Mouse (Mus musculus) 416B (cell line): ENCODE data around the gene Pnmt.

Source experiments
- DNase-seq: peaks from one replicate; pipeline ENCODE4 v3.0.0; 2011; ENCODE audit warnings: low read depth

The Pnmt gene

DNA sequence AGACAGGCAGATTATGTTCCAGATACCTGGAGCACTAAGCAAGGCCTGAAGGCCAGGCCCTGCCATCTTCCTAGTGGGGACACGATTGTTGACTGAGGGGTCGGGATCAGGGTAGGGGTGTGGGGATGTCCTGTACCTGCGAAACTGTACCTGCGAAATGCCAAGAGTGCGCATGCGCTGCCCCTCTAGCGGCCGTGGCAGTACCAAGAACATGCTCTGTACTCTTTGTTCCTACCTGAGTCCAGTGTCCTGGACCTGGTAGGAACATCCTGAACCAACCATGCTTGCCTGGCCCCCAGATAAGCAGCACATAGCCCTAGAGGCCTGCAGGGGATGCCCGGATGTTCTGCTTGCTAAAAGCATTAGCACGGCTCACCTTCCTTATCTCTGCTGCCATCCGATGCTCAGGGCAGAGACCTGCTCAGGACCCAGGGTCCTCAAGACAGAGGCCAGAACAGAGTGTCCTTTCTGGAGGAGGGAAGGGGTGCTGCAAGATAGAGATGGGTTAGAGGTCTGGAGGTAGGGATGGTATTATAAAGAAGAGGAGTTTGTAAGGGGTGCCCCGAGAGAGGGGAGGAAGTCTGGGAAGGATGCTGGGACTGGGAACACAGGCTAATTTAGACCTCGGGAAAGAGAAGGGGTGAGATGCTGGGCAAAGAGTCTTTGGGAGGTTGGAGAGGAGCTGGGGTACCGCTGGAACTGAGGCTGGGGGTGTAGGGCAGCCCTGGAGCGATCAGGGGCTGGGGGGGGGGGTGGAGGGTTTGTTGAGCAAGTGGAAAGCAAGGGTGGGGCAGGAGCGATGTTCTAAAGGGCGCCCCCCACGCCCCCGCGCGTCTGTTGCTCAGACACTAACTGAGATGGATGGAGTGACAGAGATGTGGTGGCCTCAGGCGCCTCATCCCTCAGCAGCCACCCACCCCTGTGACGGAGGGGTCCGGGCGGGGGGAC, at the start of gene Pnmt:
Pnmt (plus strand) TSS at position 813 of the 948 bp plus-strand sequence.
- DNase-seq = no peak

- no peak for DNase-seq
These were observed 47.7 kb upstream of the Pnmt start for GRCm38 (mm10) chr11:98338507-98338961.

DNA sequence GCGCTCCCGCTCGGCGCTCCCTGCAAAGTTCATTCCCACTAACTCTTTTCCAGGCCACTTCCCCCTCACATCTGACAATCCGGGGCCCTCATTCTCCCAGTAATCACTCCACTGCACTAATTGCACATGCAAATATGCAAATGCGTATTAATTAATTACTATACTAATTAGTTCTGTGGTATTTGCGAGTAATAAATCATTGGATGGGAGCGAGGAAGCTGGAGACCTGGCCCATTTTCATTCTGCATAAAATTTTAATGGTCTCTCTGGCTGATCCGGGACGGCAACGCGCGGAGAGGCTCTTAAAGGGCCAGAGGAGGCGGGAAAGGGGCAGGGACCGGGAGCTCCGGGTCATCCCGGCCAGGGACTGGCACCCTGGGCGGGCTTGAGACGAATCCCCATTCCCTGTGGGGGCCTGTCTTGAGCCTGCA, 47.2 kb upstream of the Pnmt start:
- DNase-seq = no peak

DNA sequence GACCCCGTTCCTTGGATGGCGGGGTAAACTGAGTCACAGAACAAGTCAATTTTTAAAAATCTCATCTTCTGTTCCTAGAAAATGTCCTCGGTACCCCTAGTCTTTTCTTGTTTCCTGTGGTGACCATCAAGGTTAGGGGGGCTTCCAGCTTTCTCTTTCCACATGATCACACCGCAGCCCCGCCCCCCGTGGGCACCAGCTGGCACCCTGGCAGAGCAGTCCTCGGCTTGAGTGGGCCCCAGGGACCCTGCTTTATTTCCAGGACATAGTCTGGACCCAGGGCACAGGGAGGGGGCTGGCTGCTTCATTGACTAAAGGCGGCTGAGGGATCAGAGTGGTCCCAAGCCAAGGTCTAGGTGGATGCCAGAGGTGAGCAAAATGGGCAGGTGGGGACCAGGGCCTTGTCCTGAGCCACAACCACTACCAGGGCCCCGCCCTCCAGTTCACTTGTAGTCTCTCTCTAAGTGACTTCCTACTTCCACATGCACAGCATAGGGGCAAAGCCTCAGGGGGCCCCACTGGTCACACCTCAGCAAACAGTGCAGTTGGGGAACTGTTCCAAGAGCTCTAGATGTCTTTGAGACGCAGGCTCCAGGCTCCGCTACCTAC, 46.5 kb upstream of the Pnmt start:
- DNase-seq = no peak

GRCm38 (mm10) chr11:98340597-98340996, 45.7 kb upstream of the Pnmt start:
- no peak for DNase-seq

DNA sequence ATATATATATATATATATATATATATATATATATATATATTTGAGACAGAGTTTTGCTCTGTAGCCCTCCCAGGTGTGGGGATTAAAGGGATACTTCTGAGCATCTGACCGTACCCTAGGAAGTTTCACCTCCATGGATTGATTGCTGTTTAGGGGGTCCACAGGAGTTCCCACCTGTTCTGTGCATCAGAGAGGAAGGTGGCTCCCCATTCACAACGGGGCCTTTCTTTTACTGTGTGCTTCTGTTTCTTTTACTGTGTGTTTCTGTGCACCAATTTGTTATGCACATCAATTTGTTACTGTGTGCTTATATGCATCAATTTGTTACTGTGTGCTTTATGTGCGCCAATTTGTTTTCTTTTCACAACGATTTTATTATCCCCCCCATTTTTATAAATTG, 45.1 kb upstream of the Pnmt start:
- DNase-seq = no peak

- peak; percentile 86 for DNase-seq
These were observed 44.0 kb upstream of the Pnmt start for GRCm38 (mm10) chr11:98342000-98342945.

DNA sequence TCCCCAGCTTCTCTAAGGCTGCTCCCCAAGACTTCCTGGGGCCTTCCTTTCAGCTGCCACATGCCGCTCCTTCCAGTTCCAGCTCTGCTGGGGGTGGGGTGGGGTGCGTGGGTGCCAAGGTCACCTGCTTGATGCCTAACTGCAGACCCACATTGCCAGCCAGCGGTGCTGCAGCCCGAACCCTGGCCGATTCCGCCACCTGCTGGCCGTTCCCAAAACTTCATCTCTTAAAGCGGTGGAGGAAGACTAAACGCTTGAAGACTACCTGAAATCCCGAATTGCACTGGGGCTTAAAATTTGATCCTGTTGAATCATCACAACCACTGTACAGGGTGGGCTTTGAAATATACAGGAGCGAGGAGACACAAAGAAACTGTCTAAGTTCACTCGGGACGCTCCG, 41.0 kb upstream of the Pnmt start:
- DNase-seq = peak; percentile 66

DNA sequence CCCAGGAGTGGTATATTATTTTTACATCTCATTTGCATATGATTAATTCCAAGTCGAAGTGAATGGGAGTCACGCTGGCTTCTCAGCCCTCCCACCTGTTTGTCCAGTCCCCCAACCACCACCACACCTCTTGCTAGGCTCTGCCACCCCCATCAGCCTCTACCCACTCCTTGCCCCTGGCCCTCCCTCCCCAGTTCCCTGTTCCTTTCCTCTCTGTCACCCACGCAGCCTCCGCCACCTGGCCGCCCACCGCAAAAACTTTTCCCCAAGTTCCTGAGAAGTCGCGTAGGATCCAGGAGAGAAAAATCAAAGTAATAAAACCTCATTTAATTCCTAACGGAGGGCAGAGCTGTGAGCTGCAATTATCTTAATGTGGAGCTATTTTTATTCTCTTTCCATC, 40.1 kb upstream of the Pnmt start:
- no peak for DNase-seq

GRCm38 (mm10) chr11:98347385-98348082, 38.7 kb upstream of the Pnmt start:
- no peak for DNase-seq

DNA sequence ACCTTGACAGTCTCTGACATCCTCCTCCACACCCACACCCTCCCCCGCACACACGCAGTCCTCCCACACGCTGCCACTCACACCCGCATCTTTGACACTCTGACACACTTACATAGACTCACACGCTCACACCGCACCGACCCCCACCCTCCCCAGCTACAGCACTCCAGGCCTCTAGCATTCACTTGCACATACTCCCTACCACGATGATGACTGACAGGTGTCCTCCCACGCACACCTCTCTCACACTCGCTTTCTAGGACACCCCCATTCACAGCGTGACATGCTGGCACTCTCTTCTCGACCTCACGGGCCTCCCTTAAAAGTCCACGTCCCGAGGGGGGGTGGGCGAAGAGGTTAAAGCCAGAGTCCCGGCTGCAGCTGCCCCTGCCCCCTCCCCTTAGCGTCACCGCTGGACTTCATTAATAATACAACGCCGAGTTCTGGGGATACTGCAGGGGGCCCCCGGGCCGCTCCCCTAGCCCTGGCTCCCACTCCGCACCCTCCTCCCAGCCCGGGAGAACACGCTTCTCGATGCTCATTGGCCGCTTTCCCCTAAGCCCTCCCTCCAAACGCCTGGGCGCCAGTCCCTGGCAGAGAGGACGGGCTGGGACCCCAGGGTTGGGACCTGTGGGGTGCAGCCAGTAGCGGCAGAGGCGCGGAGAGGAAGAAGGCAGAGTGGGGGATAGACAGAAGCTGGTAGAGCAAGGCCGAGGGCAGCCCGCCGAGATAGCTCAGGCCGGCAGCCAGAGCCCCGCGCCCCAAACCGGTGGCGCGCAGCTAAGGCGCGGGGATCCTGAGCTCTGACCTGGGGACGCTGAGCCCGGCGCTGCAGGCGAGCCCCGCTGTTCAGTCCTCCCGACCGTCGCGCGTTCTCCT, 37.9 kb upstream of the Pnmt start, which contains the start of gene Ppp1r1b:
Ppp1r1b (plus strand) TSS at position 322 of the 879 bp plus-strand sequence.
- DNase-seq = no peak

DNA sequence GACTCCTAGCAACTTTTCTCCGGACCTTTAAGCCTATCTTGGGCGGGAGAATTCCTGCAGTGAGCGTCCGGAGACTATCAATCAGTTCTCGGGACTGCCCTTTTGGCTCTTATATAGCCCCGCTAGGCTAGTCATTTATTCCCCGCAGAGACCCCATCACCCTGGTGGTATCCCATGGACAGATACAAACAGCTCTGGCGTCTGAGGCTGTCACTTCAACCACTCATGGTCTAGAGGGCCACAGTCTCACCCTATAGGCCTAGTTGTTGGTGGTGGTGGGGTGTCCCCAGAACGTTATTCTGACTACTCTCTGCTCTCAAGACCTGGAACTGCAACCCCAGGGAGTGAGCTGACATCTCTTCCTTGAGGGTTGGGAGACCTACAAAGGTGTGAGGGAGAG, 36.9 kb upstream of the Pnmt start:
- no peak for DNase-seq

GRCm38 (mm10) chr11:98352272-98352990, 33.8 kb upstream of the Pnmt start:
- DNase-seq = no peak

DNA sequence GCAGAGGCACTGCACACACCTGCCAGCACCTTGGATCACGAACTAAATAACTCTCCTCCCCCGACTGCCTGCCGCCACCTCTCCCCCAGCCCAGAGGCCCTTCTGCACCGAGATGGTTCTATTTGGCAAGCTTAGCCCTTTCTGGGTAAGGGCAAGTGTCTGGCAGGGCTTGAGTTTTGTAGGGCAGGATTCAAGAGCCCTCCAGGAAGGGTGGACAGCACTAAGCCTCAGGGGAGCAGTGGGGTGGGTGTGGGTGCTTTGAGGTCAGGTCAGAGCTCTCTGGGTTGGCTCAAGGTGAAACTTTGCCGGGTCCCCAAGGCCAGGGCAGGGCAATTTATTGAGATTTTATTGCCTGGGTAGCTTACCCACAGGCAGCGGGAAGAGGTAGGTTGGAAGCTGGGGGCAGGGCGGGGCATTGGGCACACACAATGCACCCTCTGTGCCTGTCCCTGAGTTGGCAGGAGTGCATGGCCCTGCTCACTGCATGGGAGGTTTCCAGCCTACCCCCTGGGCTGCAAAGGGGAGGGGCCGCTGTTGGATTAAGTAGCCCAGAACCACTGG, 32.5 kb upstream of the Pnmt start:
- no peak for DNase-seq

- no peak for DNase-seq
These were observed 31.8 kb upstream of the Pnmt start for GRCm38 (mm10) chr11:98354445-98354844.

- peak; percentile 94 for DNase-seq
These were observed 30.4 kb upstream of the Pnmt start for GRCm38 (mm10) chr11:98355732-98356299.

GRCm38 (mm10) chr11:98356625-98357394, 29.4 kb upstream of the Pnmt start:
- no peak for DNase-seq
